Mouse (Mus musculus): Measurements from ENCODE around the gene Asap2.
"Not testable (repeated sequence)": the region's sequence is repeated elsewhere in the genome, so short reads cannot be mapped to it uniquely, and the experiment has no call there.

Gene Asap2

DNA sequence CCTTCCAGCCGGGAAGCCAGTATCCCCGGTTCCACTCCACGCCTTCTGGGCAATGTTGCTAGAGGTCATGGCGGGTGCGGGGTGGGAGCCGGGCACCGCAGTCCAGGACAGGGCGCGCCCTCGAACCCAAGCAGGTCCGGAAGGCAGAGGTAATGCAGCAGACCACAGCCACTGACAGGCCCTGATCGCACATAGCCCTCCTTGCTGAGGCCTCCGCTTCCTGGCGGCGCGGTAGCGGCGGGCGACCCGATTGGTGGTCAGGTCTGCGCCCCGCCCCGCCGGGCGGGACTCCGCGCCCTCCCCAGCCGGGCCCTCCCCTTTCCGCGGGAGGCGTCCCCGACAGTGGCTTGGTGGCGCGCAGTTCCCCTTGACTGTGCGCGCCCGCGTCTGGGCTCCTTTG is at the start of gene Asap2:
Gene Asap2 (plus strand): TSS at position 328 of the 400 bp plus-strand sequence.
- DNase-seq = peak; percentile 29

DNA sequence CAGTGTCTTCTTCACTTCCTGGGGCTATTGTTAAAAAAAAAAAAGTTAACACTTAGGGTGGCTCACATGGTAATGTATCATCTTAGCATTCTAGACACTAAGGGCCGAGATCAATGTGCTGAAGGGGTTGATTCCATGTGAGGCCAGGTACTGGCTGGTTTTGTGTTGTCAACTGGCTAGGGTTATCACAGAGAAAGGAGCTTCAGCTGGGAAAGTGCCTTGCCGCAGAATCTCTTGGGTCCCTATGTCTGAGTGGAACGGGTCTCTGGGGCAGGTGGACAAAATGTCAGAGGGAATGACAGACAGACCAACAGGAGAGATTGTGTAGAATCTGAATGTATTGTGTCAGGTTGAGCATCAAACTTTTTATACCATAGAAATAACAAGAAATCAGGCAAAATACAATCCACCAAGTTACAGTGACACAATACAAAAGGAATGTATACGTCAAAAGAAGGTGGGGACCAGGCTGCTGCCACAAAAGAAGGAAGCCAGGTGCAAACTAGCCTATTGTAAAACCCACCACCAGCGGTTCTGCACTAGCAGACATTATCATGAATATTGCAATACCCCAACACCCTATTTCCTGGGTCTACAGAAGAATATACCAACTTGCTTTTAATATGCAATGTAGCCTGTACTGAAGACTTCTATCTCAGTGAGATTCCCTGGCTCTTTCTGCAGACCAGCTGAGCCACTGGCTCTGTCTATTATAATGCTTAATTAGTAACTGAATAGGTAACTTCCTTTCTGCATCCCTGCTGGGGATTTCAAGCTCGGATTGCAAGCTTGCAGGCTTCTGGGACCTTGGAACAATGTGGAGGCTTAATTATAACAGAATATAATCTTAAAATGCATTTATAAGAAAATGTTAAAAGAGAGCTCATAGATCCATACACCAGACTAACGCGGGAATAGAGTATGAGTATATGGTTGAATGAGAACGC is 42.9 kb upstream of the Asap2 start:
- not testable (repeated sequence) for DNase-seq

DNA sequence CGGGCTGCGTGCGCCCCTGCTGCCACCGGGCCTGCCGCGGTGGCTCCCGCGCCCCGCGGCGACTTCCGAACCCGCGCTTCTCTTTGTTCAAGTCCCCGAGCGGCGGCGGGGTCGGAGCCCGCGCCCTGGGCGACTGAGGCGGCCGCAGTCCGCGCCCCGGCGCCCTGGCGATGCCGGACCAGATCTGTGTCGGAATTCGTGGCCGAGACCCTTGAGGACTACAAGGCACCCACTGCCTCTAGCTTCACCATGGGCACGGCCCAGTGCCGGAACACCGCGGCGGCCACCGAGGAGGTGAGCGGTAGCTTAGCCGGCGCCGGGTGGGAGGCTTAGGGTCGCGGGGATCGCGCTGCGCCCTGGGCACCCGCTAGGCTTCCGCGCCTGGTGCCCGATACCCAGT is 320 bp downstream of the Asap2 start:
- peak; percentile 45 for DNase-seq

DNA sequence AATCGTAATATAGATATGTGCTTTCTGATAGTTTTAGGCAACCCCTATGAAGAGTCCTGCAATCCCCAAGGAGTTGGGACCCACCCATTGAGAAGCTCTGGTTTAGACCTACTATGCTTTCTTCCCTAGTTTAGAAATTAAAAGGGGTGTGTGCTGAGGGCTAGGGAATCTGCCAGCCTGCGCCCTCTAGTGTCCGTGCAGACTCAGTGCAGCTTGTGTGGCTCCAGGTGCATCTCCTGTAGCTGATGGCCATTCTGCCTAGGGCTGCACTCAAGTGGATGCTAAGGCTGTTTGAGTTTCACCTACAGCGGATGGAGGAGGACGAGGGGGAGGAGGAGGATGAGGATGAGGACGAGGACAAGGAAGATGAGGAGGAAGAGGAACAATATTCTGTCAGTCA is 40.6 kb downstream of the Asap2 start:
- not testable (repeated sequence) for DNase-seq

GRCm38 (mm10) chr12:21046716-21047115 is 56.5 kb downstream of the Asap2 start:
- not testable (repeated sequence) for DNase-seq

- peak; percentile 77 for DNase-seq
Observed at GRCm38 (mm10) chr12:21075731-21076130, 85.5 kb downstream of the Asap2 start.

DNA sequence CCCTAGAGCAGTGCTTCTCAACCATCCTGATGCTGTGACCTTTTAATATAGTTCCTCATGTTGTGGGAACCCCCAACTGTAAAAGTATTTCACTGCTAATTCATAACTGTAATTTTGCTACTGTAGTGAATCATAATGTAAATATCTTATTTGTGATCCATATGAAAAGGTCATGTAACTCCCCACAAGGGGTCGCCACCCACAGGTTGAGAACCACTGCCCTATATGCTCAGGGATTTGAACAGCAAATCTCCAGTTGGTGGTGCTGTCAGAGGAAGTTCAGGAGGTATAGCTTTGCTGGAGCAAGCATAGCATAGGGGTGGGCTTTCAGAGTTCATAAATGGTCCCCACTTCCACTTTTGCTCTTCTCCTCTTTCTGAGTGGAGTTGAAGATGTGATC is 99.9 kb downstream of the Asap2 start:
- DNase-seq = peak; percentile 26

DNA sequence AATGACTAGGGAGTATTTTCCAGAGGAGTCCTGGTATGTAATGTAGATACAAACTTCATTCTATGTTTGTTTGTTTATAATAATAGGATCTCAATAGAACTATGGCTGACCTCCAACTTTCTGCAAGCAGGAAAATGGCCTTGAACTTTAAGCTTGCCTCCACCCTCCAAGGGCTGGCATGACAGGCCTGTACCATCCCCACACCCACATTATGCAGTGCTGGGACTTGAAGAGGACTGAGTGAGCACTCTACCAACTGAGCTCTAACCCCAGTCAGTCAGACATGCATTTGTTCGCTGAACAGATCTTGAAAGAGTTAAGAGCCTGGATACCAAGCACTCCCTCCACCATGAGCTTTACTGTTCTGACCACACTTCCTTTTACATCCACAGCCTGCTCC is 102.2 kb downstream of the Asap2 start:
- DNase-seq = not testable (repeated sequence)

- DNase-seq = not testable (repeated sequence)
Observed at GRCm38 (mm10) chr12:21097806-21098325, 107.6 kb downstream of the Asap2 start.

GRCm38 (mm10) chr12:21111116-21111475 is 120.8 kb downstream of the Asap2 start:
- DNase-seq = not testable (repeated sequence)

- DNase-seq = peak; percentile 94
Observed at GRCm38 (mm10) chr12:21111476-21112452, 121.5 kb downstream of the Asap2 start.

DNA sequence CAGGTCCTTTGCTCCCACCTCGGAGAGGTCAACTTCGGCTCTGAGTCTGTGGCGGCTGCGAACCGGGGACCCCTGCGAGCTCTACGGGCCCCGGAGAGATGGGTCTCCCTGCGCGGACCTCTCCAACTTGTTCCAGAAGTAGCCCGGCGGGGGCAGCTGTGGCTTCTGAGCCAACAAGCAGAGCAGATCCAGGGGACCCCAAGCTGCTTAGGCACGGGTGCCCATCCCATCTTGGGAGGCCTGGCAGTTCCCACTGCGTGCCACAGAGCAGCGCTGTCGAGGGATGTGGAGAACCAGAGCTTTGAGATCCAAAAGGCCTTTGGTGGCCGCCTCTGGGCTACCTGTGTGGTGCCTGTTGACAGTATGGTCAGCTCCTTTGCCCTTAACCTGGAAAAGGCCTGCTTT is 122.2 kb downstream of the Asap2 start:
- peak; percentile 84 for DNase-seq

DNA sequence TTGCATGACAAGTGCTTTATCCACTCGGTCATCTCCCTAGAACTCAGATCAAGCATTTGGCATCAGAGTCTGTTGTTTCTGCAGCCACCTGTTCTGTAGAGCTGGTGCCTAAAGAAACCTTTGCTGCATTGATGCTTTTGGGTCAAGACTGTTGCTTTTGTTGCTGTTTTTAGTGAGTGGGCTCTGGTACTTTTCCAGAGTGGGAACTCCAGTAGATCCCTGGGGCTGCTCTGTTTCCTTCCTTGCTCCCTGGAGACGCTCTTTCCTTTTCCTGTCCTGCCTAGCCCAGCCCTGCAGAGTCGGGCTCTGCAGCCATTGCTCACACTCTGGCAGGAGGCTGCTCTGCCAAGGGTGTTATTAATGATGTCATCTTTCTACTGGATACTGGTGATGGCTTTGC is 129.2 kb downstream of the Asap2 start:
- peak; percentile 0 for DNase-seq

GRCm38 (mm10) chr12:21122818-21123217 is 132.6 kb downstream of the Asap2 start:
- no peak for DNase-seq

DNA sequence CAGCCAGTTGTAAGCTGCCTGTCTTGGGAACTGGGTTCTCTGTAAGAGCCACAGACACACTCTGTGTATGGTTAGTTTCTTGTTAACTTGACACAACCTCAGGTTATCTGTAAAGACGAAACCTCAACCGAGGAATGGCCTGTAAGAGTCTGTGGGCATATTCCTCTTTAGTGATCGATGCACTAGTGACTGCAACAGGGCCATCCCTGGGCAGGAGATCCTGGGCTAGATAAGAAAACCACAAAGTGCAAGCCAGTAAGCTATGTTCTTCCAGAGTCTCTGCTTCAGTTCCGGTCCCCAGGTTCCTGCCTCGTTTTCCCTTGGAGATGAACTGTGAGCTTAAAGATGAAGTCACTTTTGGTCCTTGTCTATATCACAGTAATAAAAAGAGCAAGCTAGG is 133.4 kb downstream of the Asap2 start:
- DNase-seq = no peak

- DNase-seq = no peak
Observed at GRCm38 (mm10) chr12:21125675-21126470, 135.6 kb downstream of the Asap2 start.

DNA sequence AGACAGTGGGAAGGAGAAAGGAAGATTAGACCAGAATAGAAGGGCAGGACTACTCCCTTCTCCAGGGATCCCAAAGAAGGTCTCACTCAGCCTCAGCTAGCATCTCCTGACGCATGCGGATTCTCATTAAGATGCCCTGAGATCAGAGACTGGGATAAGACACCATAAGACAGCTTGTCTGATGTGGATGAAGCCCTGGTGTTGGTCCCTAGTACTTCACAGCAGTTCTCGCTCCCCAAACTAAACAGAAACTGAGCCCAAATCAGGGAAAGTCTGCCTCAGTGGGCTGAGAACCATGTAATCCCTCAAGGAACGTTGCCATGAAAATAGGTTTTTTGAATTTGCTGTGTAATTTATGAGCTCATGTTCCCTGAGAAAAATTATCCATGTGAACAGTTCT is 136.3 kb downstream of the Asap2 start:
- DNase-seq = no peak

DNA sequence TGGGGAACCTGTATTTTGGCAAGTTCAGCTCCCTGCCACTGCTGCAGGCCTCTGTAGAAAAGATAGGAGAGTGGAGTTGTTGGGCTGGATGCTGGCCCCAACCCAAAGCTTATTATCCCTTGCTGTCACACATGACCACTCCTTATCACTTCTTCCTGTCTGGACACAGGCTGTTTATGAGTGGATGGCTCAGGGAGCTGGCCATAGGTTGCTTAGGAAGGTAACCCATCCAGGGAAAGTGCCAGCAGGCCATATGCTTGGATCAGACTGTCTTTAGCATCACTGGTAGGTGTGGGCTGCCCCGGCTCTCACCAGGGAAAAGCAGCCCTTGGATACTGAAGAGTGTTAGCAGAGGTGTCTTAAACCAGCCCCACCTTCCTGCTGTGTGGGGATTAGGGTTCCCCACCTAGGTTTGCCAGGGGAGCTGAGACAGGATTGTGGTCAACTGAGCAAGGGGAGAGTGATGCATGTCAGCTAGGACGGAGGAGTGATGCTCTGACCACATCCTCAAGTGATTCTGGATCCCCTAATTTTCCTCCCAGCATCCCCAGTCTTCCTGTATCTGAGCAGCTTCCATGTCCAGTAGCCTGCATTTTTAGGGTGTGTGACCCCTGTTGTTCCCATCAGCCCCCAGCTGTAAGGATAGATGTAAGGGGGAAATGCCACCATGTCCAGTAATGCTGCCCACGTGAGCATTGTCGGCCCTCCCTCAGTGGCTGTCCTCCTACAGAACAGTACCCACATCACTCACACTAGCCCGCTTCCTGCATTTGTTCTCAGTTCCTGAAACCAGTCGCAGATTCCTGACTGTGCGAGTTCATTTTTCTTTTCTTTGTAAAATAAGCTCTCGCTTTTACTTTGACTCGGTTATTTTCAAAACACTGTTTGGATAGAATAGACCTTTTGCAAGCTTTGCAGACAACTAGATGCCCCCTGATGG is 138.9 kb downstream of the Asap2 start:
- no peak for DNase-seq

GRCm38 (mm10) chr12:21130274-21130823 is 140.1 kb downstream of the Asap2 start:
- no peak for DNase-seq

DNA sequence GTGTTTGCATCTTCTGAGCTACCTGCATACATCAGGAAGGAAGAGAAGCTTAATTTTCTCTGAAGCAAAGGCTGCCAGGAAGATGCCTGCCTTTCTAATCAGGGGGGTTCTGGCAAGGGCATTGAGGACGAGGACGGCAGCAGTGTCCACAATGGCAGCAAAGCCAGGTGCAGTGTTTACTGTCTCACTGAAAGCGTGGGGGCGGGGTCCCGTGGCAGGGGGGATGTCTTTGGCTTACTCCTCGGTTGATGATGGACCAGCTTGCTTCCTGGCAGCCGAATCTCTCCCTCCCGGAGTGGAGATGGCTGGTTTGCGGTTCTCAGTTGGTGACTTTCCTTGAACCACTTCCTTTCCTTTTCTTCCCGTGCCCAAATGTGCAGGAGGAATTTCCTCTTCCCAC is 142.3 kb downstream of the Asap2 start:
- no peak for DNase-seq

- no peak for DNase-seq
Observed at GRCm38 (mm10) chr12:21133031-21133430, 142.8 kb downstream of the Asap2 start.
